Mouse (Mus musculus) embryonic facial prominence, embryonic 11.5 days (tissue): ENCODE measurements around the gene Mindy2. TPM values are rescaled to one million over a fixed set of nuclear protein-coding genes. Genes with fewer than 3 reads are reported as not detected.

ENCODE experiments used
- ATAC-seq: fragments of 200-750 bp; cut with Nextera tagmentation; replicated peaks from 2 replicates; pipeline ENCODE4 v1.8.0; 2017; ENCODE audit warnings: low read depth; ENCODE audit not compliant: insufficient number of reproducible peaks, low FRiP score, low TSS enrichment
- DNase-seq: peaks from one replicate; pipeline ENCODE4 v3.0.0-alpha.2; 2015; ENCODE audit warnings: low spot score
- H3K27ac ChIP-seq: fragments of 300-500 bp; sonication (generic); replicated peaks from 2 replicates; pipeline ENCODE4 v1.5.1; 2014; ENCODE audit warnings: mild to moderate bottlenecking, low read depth, low read length, control low read depth
- H3K27me3 ChIP-seq: fragments of 300-500 bp; sonication (generic); 2 replicates; pipeline ENCODE4 v1.6.1; 2014; ENCODE audit warnings: mild to moderate bottlenecking, low read length, moderate library complexity, mixed read lengths; ENCODE audit not compliant: control insufficient read depth, insufficient read depth
- H3K36me3 ChIP-seq: fragments of 300-500 bp; sonication (generic); replicated peaks from 2 replicates; pipeline ENCODE4 v1.6.1; 2014; ENCODE audit warnings: low read depth, mild to moderate bottlenecking, low read length, moderate library complexity, mixed read lengths; ENCODE audit not compliant: control insufficient read depth, insufficient read depth
- H3K4me1 ChIP-seq: fragments of 300-500 bp; sonication (generic); 2 replicates; pipeline ENCODE4 v1.6.1; 2014; ENCODE audit warnings: low read length, mixed read lengths; ENCODE audit not compliant: control insufficient read depth, insufficient read depth
- H3K4me2 ChIP-seq: fragments of 300-500 bp; sonication (generic); 2 replicates; pipeline ENCODE4 v1.6.1; 2014; ENCODE audit warnings: low read depth, mild to moderate bottlenecking, control low read depth, low read length, moderate library complexity
- H3K4me3 ChIP-seq: fragments of 300-500 bp; sonication (generic); 2 replicates; pipeline ENCODE4 v1.5.1; 2014; ENCODE audit warnings: low read depth, low read length, control low read depth
- H3K9ac ChIP-seq: fragments of 300-500 bp; sonication (generic); replicated peaks from 2 replicates; pipeline ENCODE4 v1.6.1; 2014; ENCODE audit warnings: mild to moderate bottlenecking, control low read depth, low read length
- H3K9me3 ChIP-seq: fragments of 300-500 bp; sonication (generic); replicated peaks from 2 replicates; pipeline ENCODE4 v1.6.1; 2016; ENCODE audit warnings: mild to moderate bottlenecking, low read length, inconsistent platforms, mixed read lengths; ENCODE audit not compliant: control insufficient read depth
- WGBS: fragments of 180-500 bp; shearing (Covaris S2); extraction: QIAGEN DNeasy Blood & Tissue Kit; methylation state at CpG from one replicate; pipeline ENCODE4 v1.1.7; 2014; 5-methylcytosine and 5-hydroxymethylcytosine counted together
- polyA plus RNA-seq: library from polyadenylated mRNA; unstranded; fragments of >200 nt; fragmentation: Nextera tagmentation; extraction: Ambion mirVana; gene quantifications from 2 replicates; pipeline ENCODE4 v1.2.1, GENCODE M21; 2014

Gene Mindy2
- polyA plus RNA-seq, 1 experiment from 2014 or later, result 6.5 TPM

GRCm38 (mm10) chr9:70587171-70587570 lies 69.8 kb downstream of the Mindy2 start:
- no peaks in the 10 kb centered on the region for H3K4me1 ChIP-seq
- peaks cover 37% of the 10 kb centered on the region for H3K36me3 ChIP-seq
- no peaks in the 10 kb centered on the region for H3K27me3 ChIP-seq
- H3K9me3 ChIP-seq, result no peaks in the 10 kb centered on the region
- ATAC-seq (no peak), DNase-seq (no peak)
- H3K27ac ChIP-seq, result no peak overlapping the region
- no peak overlapping the region for H3K9ac ChIP-seq
- WGBS, result 95% methylated on average over 5 of the region's 5 CpGs
- H3K4me2 ChIP-seq, result no peak overlapping the region
- no peak overlapping the region for H3K4me3 ChIP-seq

DNA sequence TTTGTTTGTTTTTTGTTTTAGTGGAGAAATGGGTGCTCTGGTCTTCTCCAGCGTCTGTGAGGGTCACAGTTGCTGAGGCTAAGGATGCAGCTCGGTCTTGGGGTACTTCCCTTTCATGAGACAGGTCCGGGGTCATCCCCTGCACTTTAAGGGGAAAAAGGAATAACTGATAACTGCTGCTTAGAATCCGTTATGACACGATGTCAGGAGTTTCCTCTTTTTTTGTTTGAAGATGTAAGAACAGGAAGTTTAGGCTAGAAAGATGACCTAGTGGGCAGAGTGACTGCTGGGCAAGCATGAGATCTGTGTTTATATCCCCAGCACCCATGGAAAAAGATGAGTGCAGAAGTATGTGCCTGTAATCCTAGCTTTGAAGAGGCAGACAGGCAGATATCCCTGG lies 71.8 kb downstream of the Mindy2 start:
- H3K36me3 ChIP-seq, result peaks cover 35% of the 10 kb centered on the region
- H3K4me3 ChIP-seq, result no peak overlapping the region
- H3K4me2 ChIP-seq, result no peak overlapping the region
- H3K9me3 ChIP-seq, result no peaks in the 10 kb centered on the region
- DNase-seq (no peak), ATAC-seq (no peak)
- no peaks in the 10 kb centered on the region for H3K4me1 ChIP-seq
- no peak overlapping the region for H3K27ac ChIP-seq
- 86% methylated on average over 5 of the region's 5 CpGs for WGBS
- no peaks in the 10 kb centered on the region for H3K27me3 ChIP-seq
- no peak overlapping the region for H3K9ac ChIP-seq

GRCm38 (mm10) chr9:70584641-70585040 lies 72.3 kb downstream of the Mindy2 start:
- Histone ChIP-seq H3K9ac (no peak overlapping the region), H3K4me3 (no peak overlapping the region), H3K27ac (no peak overlapping the region), H3K4me1 (no peaks in the 10 kb centered on the region), H3K36me3 (peaks cover 32% of the 10 kb centered on the region), H3K4me2 (no peak overlapping the region), H3K9me3 (no peaks in the 10 kb centered on the region), H3K27me3 (no peaks in the 10 kb centered on the region)
- DNase-seq (no peak), ATAC-seq (no peak)
- 95% methylated on average over 14 of the region's 14 CpGs for WGBS

GRCm38 (mm10) chr9:70580956-70581355 lies 76.0 kb downstream of the Mindy2 start:
- H3K36me3 ChIP-seq, result peaks cover 10% of the 10 kb centered on the region
- WGBS, result 89% methylated on average over 5 of the region's 5 CpGs
- no peak overlapping the region for H3K4me2 ChIP-seq
- no peak overlapping the region for H3K27ac ChIP-seq
- H3K4me1 ChIP-seq, result no peaks in the 10 kb centered on the region
- no peak overlapping the region for H3K9ac ChIP-seq
- DNase-seq (no peak), ATAC-seq (no peak)
- no peaks in the 10 kb centered on the region for H3K9me3 ChIP-seq
- H3K27me3 ChIP-seq, result no peaks in the 10 kb centered on the region
- H3K4me3 ChIP-seq, result no peak overlapping the region

GRCm38 (mm10) chr9:70578123-70578522 lies 78.9 kb downstream of the Mindy2 start:
- no peak for DNase-seq
- H3K9me3 ChIP-seq, result no peaks in the 10 kb centered on the region
- no peak for ATAC-seq
- H3K9ac ChIP-seq, result no peak overlapping the region
- WGBS, result 86% methylated on average over 2 of the region's 2 CpGs
- no peak overlapping the region for H3K4me3 ChIP-seq
- H3K27me3 ChIP-seq, result no peaks in the 10 kb centered on the region
- H3K4me2 ChIP-seq, result no peak overlapping the region
- H3K36me3 ChIP-seq, result 0 out of 2 replicates have a peak, but pooled peaks cover 2% of the 10 kb centered on the region
- H3K4me1 ChIP-seq, result no peaks in the 10 kb centered on the region
- no peak overlapping the region for H3K27ac ChIP-seq

GRCm38 (mm10) chr9:70570351-70570750 lies 86.6 kb downstream of the Mindy2 start:
- ATAC-seq, result no peak
- Histone ChIP-seq H3K36me3 (0 out of 2 replicates have a peak, but pooled peaks cover 2% of the 10 kb centered on the region), H3K4me3 (no peak overlapping the region), H3K4me2 (no peak overlapping the region), H3K9ac (no peak overlapping the region), H3K27me3 (no peaks in the 10 kb centered on the region), H3K9me3 (no peaks in the 10 kb centered on the region), H3K27ac (no peak overlapping the region), H3K4me1 (no peaks in the 10 kb centered on the region)
- 89% methylated on average over 8 of the region's 8 CpGs for WGBS
- no peak for DNase-seq

- no peaks in the 10 kb centered on the region for H3K9me3 ChIP-seq
- H3K27ac ChIP-seq, result no peak overlapping the region
- DNase-seq (no peak), ATAC-seq (no peak)
- 87% methylated on average over 5 of the region's 5 CpGs for WGBS
- H3K36me3 ChIP-seq, result no peaks in the 10 kb centered on the region
- no peak overlapping the region for H3K4me2 ChIP-seq
- no peaks in the 10 kb centered on the region for H3K4me1 ChIP-seq
- no peak overlapping the region for H3K9ac ChIP-seq
- H3K27me3 ChIP-seq, result no peaks in the 10 kb centered on the region
- H3K4me3 ChIP-seq, result no peak overlapping the region
Measured at GRCm38 (mm10) chr9:70567651-70568050, 89.3 kb downstream of the Mindy2 start.

DNA sequence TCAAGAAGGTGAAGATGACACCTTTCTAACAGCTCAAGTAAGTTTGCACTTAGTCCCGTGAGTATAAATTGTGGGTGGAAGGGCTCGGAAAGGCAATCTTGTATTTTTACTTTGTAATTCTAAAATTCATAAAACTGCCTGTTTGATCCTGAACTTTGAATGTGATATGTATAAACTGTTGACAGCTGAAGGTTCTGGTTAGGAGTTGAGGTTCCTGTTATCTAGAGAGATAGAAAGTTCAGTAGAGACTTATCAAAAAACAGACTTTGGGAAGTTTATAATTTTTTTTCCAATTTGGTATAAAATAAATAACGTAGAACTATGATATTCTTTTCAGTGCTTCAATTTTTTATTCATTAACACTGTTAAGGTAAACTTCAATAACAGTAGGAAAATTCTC lies 94.1 kb downstream of the Mindy2 start:
- Histone ChIP-seq H3K4me2 (no peak overlapping the region), H3K27ac (no peak overlapping the region), H3K36me3 (no peaks in the 10 kb centered on the region), H3K4me3 (no peak overlapping the region), H3K27me3 (no peaks in the 10 kb centered on the region), H3K9ac (no peak overlapping the region), H3K9me3 (no peaks in the 10 kb centered on the region), H3K4me1 (no peaks in the 10 kb centered on the region)
- 94% methylated on average over 3 of the region's 3 CpGs for WGBS
- ATAC-seq (no peak), DNase-seq (no peak)
